Mouse (Mus musculus) cerebellum, postnatal 4 days (tissue): ENCODE results near the gene Adgrf5.
A peak's percentile ranks its signal among the peaks of the same experiment; 100 is the strongest.
"Not testable (repeated sequence)": the region's sequence is repeated elsewhere in the genome, so short reads cannot be mapped to it uniquely, and the experiment has no call there.

Source experiments
- DNase-seq, 2 experiments: peaks; one replicate each; pipeline ENCODE4 v3.0.0; 2022; ENCODE audit warnings: low spot score in 2 of 2, mixed read lengths in 1 of 2

The Adgrf5 gene

GRCm38 (mm10) chr17:43359826-43360619 lies at the start of gene Adgrf5:
Adgrf5 (plus strand) TSS chr17:43360451.
- DNase-seq: no peak

GRCm38 (mm10) chr17:43325986-43326671 lies 34.1 kb upstream of the Adgrf5 start:
- DNase-seq: no peak

GRCm38 (mm10) chr17:43326726-43327700 lies 33.2 kb upstream of the Adgrf5 start:
- DNase-seq: peak in 1 of 2 experiments; percentile 44

- DNase-seq: no peak
Measured at GRCm38 (mm10) chr17:43327810-43328209, 32.4 kb upstream of the Adgrf5 start.

- no peak for DNase-seq
Measured at GRCm38 (mm10) chr17:43329216-43329615, 31.0 kb upstream of the Adgrf5 start.

- no peak for DNase-seq
Measured at GRCm38 (mm10) chr17:43329761-43330183, 30.5 kb upstream of the Adgrf5 start.

- no peak for DNase-seq
Measured at GRCm38 (mm10) chr17:43332686-43333085, 27.6 kb upstream of the Adgrf5 start.

GRCm38 (mm10) chr17:43334074-43334473 lies 26.2 kb upstream of the Adgrf5 start:
- no peak for DNase-seq

GRCm38 (mm10) chr17:43337643-43338042 lies 22.6 kb upstream of the Adgrf5 start:
- no peak for DNase-seq

- no peak for DNase-seq
Measured at GRCm38 (mm10) chr17:43338279-43338678, 22.0 kb upstream of the Adgrf5 start.

GRCm38 (mm10) chr17:43346499-43346898 lies 13.8 kb upstream of the Adgrf5 start:
- DNase-seq: not testable (repeated sequence)

- no peak for DNase-seq
Measured at GRCm38 (mm10) chr17:43357902-43358539, 2.2 kb upstream of the Adgrf5 start.

- DNase-seq: no peak
Measured at GRCm38 (mm10) chr17:43361021-43361420, 770 bp downstream of the Adgrf5 start.

- no peak for DNase-seq
Measured at GRCm38 (mm10) chr17:43362362-43362761, 2.1 kb downstream of the Adgrf5 start.

- no peak for DNase-seq
Measured at GRCm38 (mm10) chr17:43362881-43363280, 2.6 kb downstream of the Adgrf5 start.

GRCm38 (mm10) chr17:43363921-43364320 lies 3.7 kb downstream of the Adgrf5 start:
- DNase-seq: no peak

- no peak for DNase-seq
Measured at GRCm38 (mm10) chr17:43365297-43365696, 5.0 kb downstream of the Adgrf5 start.

- DNase-seq: no peak
Measured at GRCm38 (mm10) chr17:43366486-43366885, 6.2 kb downstream of the Adgrf5 start.

- no peak for DNase-seq
Measured at GRCm38 (mm10) chr17:43368171-43368576, 7.9 kb downstream of the Adgrf5 start.

GRCm38 (mm10) chr17:43372604-43373003 lies 12.4 kb downstream of the Adgrf5 start:
- DNase-seq: no peak

GRCm38 (mm10) chr17:43374020-43374419 lies 13.8 kb downstream of the Adgrf5 start:
- DNase-seq: no peak
